Mouse (Mus musculus) hindbrain, embryonic 16.5 days (tissue): ENCODE data around the gene App. TPM values are rescaled to one million over a fixed set of nuclear protein-coding genes. Genes with fewer than 3 reads are reported as not detected.

Experiments used
- ATAC-seq: fragments of 200-750 bp; cut with Nextera tagmentation; 2 replicates; pipeline ENCODE4 v1.8.0; 2017; ENCODE audit warnings: moderate TSS enrichment, moderate library complexity
- H3K27ac ChIP-seq: fragments of 300-500 bp; sonication (generic); 2 replicates; pipeline ENCODE4 v1.5.1; 2014; ENCODE audit warnings: low read depth, mild to moderate bottlenecking, control low read depth, low read length, moderate library complexity
- H3K27me3 ChIP-seq: fragments of 300-500 bp; sonication (generic); replicated peaks from 2 replicates; pipeline ENCODE4 v1.6.1; 2014; ENCODE audit warnings: low read length; ENCODE audit not compliant: control insufficient read depth, insufficient read depth
- H3K36me3 ChIP-seq: fragments of 300-500 bp; sonication (generic); 2 replicates; pipeline ENCODE4 v1.6.1; 2014; ENCODE audit warnings: mild to moderate bottlenecking, low read length, moderate library complexity, mixed read lengths; ENCODE audit not compliant: control insufficient read depth, insufficient read depth
- H3K4me1 ChIP-seq: fragments of 300-500 bp; sonication (generic); 2 replicates; pipeline ENCODE4 v1.6.1; 2014; ENCODE audit warnings: low read depth, low read length; ENCODE audit not compliant: control insufficient read depth, insufficient read depth
- H3K4me2 ChIP-seq: fragments of 300-500 bp; sonication (generic); 2 replicates; pipeline ENCODE4 v1.6.1; 2014; ENCODE audit warnings: mild to moderate bottlenecking, low read length, control low read depth, moderate library complexity
- H3K4me3 ChIP-seq: fragments of 300-500 bp; sonication (generic); 2 replicates; pipeline ENCODE4 v1.5.1; 2014; ENCODE audit warnings: mild to moderate bottlenecking, low read length, control low read depth, moderate library complexity
- H3K9ac ChIP-seq: fragments of 300-500 bp; sonication (generic); 2 replicates; pipeline ENCODE4 v1.6.1; 2014; ENCODE audit warnings: low read depth, mild to moderate bottlenecking, control low read depth, low read length, moderate library complexity
- H3K9me3 ChIP-seq: fragments of 300-500 bp; sonication (generic); 2 replicates; pipeline ENCODE4 v1.6.1; 2014; ENCODE audit warnings: mild to moderate bottlenecking, low read length, moderate library complexity; ENCODE audit not compliant: control insufficient read depth
- WGBS: fragments of 180-500 bp; shearing (Covaris S2); extraction: QIAGEN DNeasy Blood & Tissue Kit; methylation state at CpG from one replicate; pipeline ENCODE4 v1.1.7; 2014; 5-methylcytosine and 5-hydroxymethylcytosine counted together
- polyA plus RNA-seq: library from polyadenylated mRNA; unstranded; fragments of >200 nt; fragmentation: Nextera tagmentation; extraction: Ambion mirVana; gene quantifications from 2 replicates; pipeline ENCODE4 v1.2.1, GENCODE M21; 2015

The App gene
- polyA plus RNA-seq, 1 experiment from 2014 or later, result 521 TPM

GRCm38 (mm10) chr16:84916772-84917171, 256.8 kb downstream of the App start:
- no peak overlapping the region for H3K27ac ChIP-seq
- 31% methylated on average over 3 of the region's 3 CpGs for WGBS

GRCm38 (mm10) chr16:84911477-84912165, 261.9 kb downstream of the App start:
- 87% methylated on average over 8 of the region's 8 CpGs for WGBS
- H3K4me2 ChIP-seq, result no peak overlapping the region
- H3K27me3 ChIP-seq, result no peaks in the 10 kb centered on the region
- no peaks in the 10 kb centered on the region for H3K36me3 ChIP-seq
- no peak overlapping the region for H3K4me3 ChIP-seq
- H3K9ac ChIP-seq, result no peak overlapping the region
- no peaks in the 10 kb centered on the region; the same call in 1 of the 2 replicates for H3K4me1 ChIP-seq
- no peaks in the 10 kb centered on the region for H3K9me3 ChIP-seq
- no peak overlapping the region for H3K27ac ChIP-seq
- ATAC-seq, result no peak

More at GRCm38 (mm10) chr16:84916772-84917171, 256.8 kb downstream of the App start:
- Histone ChIP-seq H3K9ac (no peak overlapping the region), H3K27me3 (no peaks in the 10 kb centered on the region), H3K36me3 (no peaks in the 10 kb centered on the region), H3K9me3 (no peaks in the 10 kb centered on the region), H3K4me3 (no peak overlapping the region), H3K4me2 (0 out of 2 replicates have a peak overlapping the region, but pooled peaks have one; percentile 13), H3K4me1 (peaks cover 3% of the 10 kb centered on the region)
- peak; percentile 91 for ATAC-seq

GRCm38 (mm10) chr16:84902995-84903394, 270.6 kb downstream of the App start:
- Histone ChIP-seq H3K9me3 (no peaks in the 10 kb centered on the region), H3K9ac (no peak overlapping the region), H3K36me3 (no peaks in the 10 kb centered on the region), H3K4me3 (no peak overlapping the region), H3K4me2 (no peak overlapping the region), H3K27me3 (no peaks in the 10 kb centered on the region), H3K27ac (no peak overlapping the region), H3K4me1 (no peaks in the 10 kb centered on the region)
- WGBS, result 95% methylated on average over 4 of the region's 4 CpGs
- ATAC-seq, result no peak
